Mouse (Mus musculus) stomach, embryonic 14.5 days (tissue): ENCODE results near the gene Gm11077. TPM values are rescaled to one million over a fixed set of nuclear protein-coding genes. Genes with fewer than 3 reads are reported as not detected.
A peak's percentile ranks its signal among the peaks of the same experiment; 100 is the strongest.

Experiments
- ATAC-seq: fragments of 200-750 bp; cut with Nextera tagmentation; 2 replicates; pipeline ENCODE4 v1.8.0; 2017; ENCODE audit warnings: low read depth, moderate TSS enrichment; ENCODE audit not compliant: insufficient number of reproducible peaks, insufficient read depth, low FRiP score
- H3K27ac ChIP-seq: fragments of 300-500 bp; sonication (generic); 2 replicates; pipeline ENCODE4 v1.5.1; 2014; ENCODE audit warnings: mild to moderate bottlenecking, low read length, moderate library complexity, mixed read lengths
- H3K27me3 ChIP-seq: fragments of 300-500 bp; sonication (generic); 2 replicates; pipeline ENCODE4 v1.6.1; 2014; ENCODE audit warnings: low read length, control low read depth, mixed read lengths; ENCODE audit not compliant: control insufficient read depth, insufficient read depth
- H3K36me3 ChIP-seq: fragments of 300-500 bp; sonication (generic); 2 replicates; pipeline ENCODE4 v1.6.1; 2014; ENCODE audit warnings: mild to moderate bottlenecking, control low read depth, low read length, moderate library complexity, mixed read lengths; ENCODE audit not compliant: control insufficient read depth, insufficient read depth
- H3K4me1 ChIP-seq: fragments of 300-500 bp; sonication (generic); 2 replicates; pipeline ENCODE4 v1.6.1; 2014; ENCODE audit warnings: low read length, control low read depth, mixed read lengths; ENCODE audit not compliant: control insufficient read depth, insufficient read depth
- H3K4me2 ChIP-seq: fragments of 300-500 bp; sonication (generic); replicated peaks from 2 replicates; pipeline ENCODE4 v1.6.1; 2014; ENCODE audit warnings: low read depth, low read length, control low read depth
- H3K4me3 ChIP-seq: fragments of 300-500 bp; sonication (generic); 2 replicates; pipeline ENCODE4 v1.5.1; 2014; ENCODE audit warnings: low read depth, low read length, control low read depth
- H3K9ac ChIP-seq: fragments of 300-500 bp; sonication (generic); replicated peaks from 2 replicates; pipeline ENCODE4 v1.6.1; 2014; ENCODE audit warnings: low read depth, mild to moderate bottlenecking, control low read depth, low read length, moderate library complexity, mixed read lengths
- H3K9me3 ChIP-seq: fragments of 300-500 bp; sonication (generic); 2 replicates; pipeline ENCODE4 v1.6.1; 2016; ENCODE audit warnings: low read depth, low read length, control low read depth; ENCODE audit not compliant: control insufficient read depth
- WGBS: fragments of 180-500 bp; shearing (Covaris S2); extraction: QIAGEN DNeasy Blood & Tissue Kit; methylation state at CpG from one replicate; pipeline ENCODE4 v1.1.7; 2014; 5-methylcytosine and 5-hydroxymethylcytosine counted together
- polyA plus RNA-seq: library from polyadenylated mRNA; unstranded; fragments of >200 nt; fragmentation: Nextera tagmentation; extraction: Ambion mirVana; gene quantifications from 2 replicates; pipeline ENCODE4 v1.2.1, GENCODE M21; 2014

The Gm11077 gene
- polyA plus RNA-seq, 1 experiment from 2014 or later: not detected

- WGBS: 86% methylated on average over 1 of the region's 1 CpGs
- no peak for ATAC-seq
- Histone ChIP-seq H3K9me3 (no peaks in the 10 kb centered on the region), H3K4me3 (no peak overlapping the region), H3K4me2 (no peak overlapping the region), H3K4me1 (no peaks in the 10 kb centered on the region), H3K36me3 (no peaks in the 10 kb centered on the region), H3K27ac (no peak overlapping the region), H3K27me3 (no peaks in the 10 kb centered on the region), H3K9ac (no peak overlapping the region)
Measured at GRCm38 (mm10) chr6:140698596-140698995, 30.5 kb upstream of the Gm11077 start.

GRCm38 (mm10) chr6:140701259-140701658 lies 27.8 kb upstream of the Gm11077 start:
- no peak overlapping the region for H3K4me2 ChIP-seq
- no peak for ATAC-seq
- no peaks in the 10 kb centered on the region for H3K4me1 ChIP-seq
- no peaks in the 10 kb centered on the region for H3K27me3 ChIP-seq
- H3K27ac ChIP-seq: no peak overlapping the region
- H3K9ac ChIP-seq: no peak overlapping the region
- no peaks in the 10 kb centered on the region for H3K36me3 ChIP-seq
- H3K9me3 ChIP-seq: no peaks in the 10 kb centered on the region; the same call in 1 of the 2 replicates
- WGBS: 66% methylated on average over 6 of the region's 6 CpGs
- no peak overlapping the region for H3K4me3 ChIP-seq

DNA sequence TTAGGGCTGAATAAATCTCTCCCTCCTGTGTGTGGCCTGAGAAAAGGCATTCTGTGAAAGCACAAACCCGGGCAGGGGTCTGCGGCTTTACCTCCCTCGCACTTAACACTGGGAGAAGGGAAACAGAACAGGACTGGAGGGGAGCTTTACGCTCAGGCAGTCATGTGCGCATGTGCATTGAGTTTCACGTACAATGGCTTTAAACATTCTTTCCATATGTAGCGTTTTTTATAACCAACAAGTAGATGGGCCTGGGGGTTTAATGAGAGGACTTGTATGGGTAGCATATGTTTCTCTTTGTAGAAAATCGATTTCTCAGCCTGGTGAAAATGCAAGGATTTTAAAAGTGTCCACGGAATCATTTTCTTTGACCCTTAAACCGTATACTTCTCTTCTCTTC lies 24.0 kb upstream of the Gm11077 start:
- Histone ChIP-seq H3K4me1 (no peaks in the 10 kb centered on the region), H3K27me3 (no peaks in the 10 kb centered on the region), H3K9me3 (no peaks in the 10 kb centered on the region; the same call in 1 of the 2 replicates), H3K4me3 (no peak overlapping the region), H3K4me2 (no peak overlapping the region), H3K9ac (no peak overlapping the region), H3K36me3 (no peaks in the 10 kb centered on the region), H3K27ac (no peak overlapping the region)
- ATAC-seq: no peak
- WGBS: 91% methylated on average over 10 of the region's 10 CpGs

- no peak overlapping the region for H3K4me3 ChIP-seq
- H3K9ac ChIP-seq: no peak overlapping the region
- H3K36me3 ChIP-seq: no peaks in the 10 kb centered on the region
- no peaks in the 10 kb centered on the region for H3K27me3 ChIP-seq
- H3K4me2 ChIP-seq: no peak overlapping the region
- no peak overlapping the region for H3K27ac ChIP-seq
- no peaks in the 10 kb centered on the region; the same call in 1 of the 2 replicates for H3K9me3 ChIP-seq
- no peaks in the 10 kb centered on the region for H3K4me1 ChIP-seq
- ATAC-seq: no peak
- WGBS: 95% methylated on average over 5 of the region's 5 CpGs
Measured at GRCm38 (mm10) chr6:140706056-140706455, 23.0 kb upstream of the Gm11077 start.

DNA sequence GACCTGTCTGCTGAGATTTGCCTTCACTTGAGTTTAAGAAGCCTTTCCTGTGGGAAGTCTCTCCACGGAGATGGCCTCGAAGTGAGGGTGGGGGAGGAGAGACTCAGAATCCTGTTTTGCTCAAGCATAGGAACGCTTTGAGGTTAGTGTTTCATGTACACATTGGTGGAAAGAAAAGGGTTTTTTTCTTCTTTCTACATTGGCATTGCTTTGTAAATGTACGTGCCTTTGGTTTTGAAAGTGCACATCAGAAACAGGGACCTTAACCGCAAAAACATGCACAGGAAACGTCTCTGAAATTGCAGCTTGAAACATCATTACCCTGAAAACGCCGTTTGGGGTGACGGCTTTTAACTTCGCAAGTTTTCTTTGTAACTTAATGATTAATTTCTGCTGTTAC lies 21.0 kb upstream of the Gm11077 start:
- 56% methylated on average over 10 of the region's 10 CpGs for WGBS
- Histone ChIP-seq H3K27me3 (no peaks in the 10 kb centered on the region), H3K4me1 (no peaks in the 10 kb centered on the region), H3K4me2 (no peak overlapping the region), H3K27ac (no peak overlapping the region), H3K36me3 (no peaks in the 10 kb centered on the region), H3K9me3 (no peaks in the 10 kb centered on the region; the same call in 1 of the 2 replicates), H3K9ac (no peak overlapping the region), H3K4me3 (no peak overlapping the region)
- ATAC-seq: no peak

GRCm38 (mm10) chr6:140709415-140710107 lies 19.5 kb upstream of the Gm11077 start:
- no peak overlapping the region for H3K4me3 ChIP-seq
- ATAC-seq: 0 out of 2 replicates have a peak, but pooled peaks have one; percentile 23
- no peak overlapping the region for H3K27ac ChIP-seq
- H3K36me3 ChIP-seq: no peaks in the 10 kb centered on the region
- H3K9ac ChIP-seq: no peak overlapping the region
- H3K9me3 ChIP-seq: no peaks in the 10 kb centered on the region; the same call in 1 of the 2 replicates
- H3K27me3 ChIP-seq: no peaks in the 10 kb centered on the region
- no peaks in the 10 kb centered on the region for H3K4me1 ChIP-seq
- WGBS: 69% methylated on average over 6 of the region's 6 CpGs
- no peak overlapping the region for H3K4me2 ChIP-seq

DNA sequence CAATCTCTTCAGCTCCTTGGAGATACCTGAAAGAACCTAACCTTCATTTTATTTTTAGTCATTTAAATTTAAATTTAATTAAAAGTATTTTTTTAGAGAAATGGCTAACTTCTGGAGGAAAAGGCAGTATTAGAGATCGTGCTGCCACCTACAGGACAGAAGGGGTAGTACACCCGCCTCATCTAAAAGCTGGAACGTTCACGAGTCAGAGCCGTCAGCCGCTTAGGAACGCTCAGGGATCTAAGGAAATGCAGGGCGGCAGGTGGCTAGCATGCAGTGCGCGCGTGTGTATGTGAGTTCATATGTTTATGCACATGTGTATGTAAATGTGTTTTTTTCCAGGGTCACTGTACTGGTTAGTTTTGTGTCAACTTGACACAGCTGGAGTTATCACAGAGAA lies 16.3 kb upstream of the Gm11077 start:
- no peak for ATAC-seq
- H3K9ac ChIP-seq: no peak overlapping the region
- no peak overlapping the region for H3K27ac ChIP-seq
- H3K4me1 ChIP-seq: no peaks in the 10 kb centered on the region
- H3K9me3 ChIP-seq: no peaks in the 10 kb centered on the region
- no peaks in the 10 kb centered on the region for H3K36me3 ChIP-seq
- no peak overlapping the region for H3K4me3 ChIP-seq
- 11% methylated on average over 11 of the region's 11 CpGs for WGBS
- H3K27me3 ChIP-seq: no peaks in the 10 kb centered on the region
- H3K4me2 ChIP-seq: no peak overlapping the region

DNA sequence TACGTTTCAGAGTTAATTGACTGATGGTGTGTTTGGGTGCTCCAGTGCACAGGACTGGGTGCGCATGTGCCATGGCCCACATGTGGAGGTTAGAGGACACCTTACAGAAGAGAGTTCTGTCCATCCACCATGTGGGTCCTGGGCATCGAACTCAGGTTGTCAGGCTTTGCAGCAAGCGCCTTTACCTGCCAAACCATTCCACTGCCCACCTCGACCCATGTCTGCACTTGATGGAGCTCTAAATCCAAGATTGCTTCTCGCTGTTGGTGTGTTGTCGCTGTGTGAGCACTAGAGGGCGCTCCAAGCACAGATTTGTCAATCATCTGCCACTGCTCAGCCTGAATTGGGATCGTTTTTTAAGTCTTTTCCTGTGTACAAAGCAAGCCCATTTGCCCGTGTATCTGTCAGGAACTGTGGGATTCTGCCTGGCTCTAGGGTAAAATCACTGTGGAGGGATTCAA lies 14.1 kb upstream of the Gm11077 start:
- ATAC-seq: peak; percentile 53; the same call in 1 of the 2 replicates
- H3K9me3 ChIP-seq: no peaks in the 10 kb centered on the region
- no peak overlapping the region for H3K27ac ChIP-seq
- H3K4me3 ChIP-seq: no peak overlapping the region
- no peak overlapping the region for H3K4me2 ChIP-seq
- no peak overlapping the region for H3K9ac ChIP-seq
- H3K27me3 ChIP-seq: no peaks in the 10 kb centered on the region
- no peaks in the 10 kb centered on the region for H3K4me1 ChIP-seq
- no peaks in the 10 kb centered on the region for H3K36me3 ChIP-seq
- WGBS: 23% methylated on average over 10 of the region's 10 CpGs

DNA sequence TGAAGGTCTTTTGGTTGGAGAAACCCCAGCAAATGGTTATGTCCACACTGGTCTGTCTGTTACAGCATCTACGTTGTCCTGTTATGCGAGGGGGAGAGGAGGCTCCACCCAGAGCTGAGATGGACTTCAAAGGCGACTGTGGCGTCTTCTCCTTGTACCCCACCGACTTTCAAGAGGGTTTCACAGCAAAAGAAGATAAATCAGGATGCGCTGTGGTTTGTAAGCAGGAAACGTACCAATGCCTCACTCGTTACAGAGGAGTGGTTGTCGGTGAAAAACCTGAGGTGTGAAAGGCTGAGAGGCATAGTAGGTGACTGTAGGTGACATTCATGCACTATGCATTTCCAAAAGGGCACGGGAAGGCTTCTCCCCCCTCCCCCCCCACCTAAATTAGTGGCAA lies 7.0 kb upstream of the Gm11077 start:
- 75% methylated on average over 10 of the region's 10 CpGs for WGBS
- no peaks in the 10 kb centered on the region for H3K27me3 ChIP-seq
- H3K4me1 ChIP-seq: no peaks in the 10 kb centered on the region
- H3K9ac ChIP-seq: no peak overlapping the region
- no peak overlapping the region for H3K27ac ChIP-seq
- ATAC-seq: no peak
- H3K36me3 ChIP-seq: no peaks in the 10 kb centered on the region
- no peak overlapping the region for H3K4me2 ChIP-seq
- no peak overlapping the region for H3K4me3 ChIP-seq
- no peaks in the 10 kb centered on the region for H3K9me3 ChIP-seq
